Mouse (Mus musculus): ENCODE data around the gene Carmil1. TPM values are rescaled to one million over a fixed set of nuclear protein-coding genes. Genes with fewer than 3 reads are reported as not detected.

Carmil1 gene
- total RNA-seq, 2 experiments from 2014 or later, result 1.5 to 3.6 TPM

GRCm38 (mm10) chr13:24263560-24263959, 17.0 kb downstream of the Carmil1 start:
- no peak for ATAC-seq (replicated peaks; ENCODE audit: poor library complexity, severe bottlenecking)

GRCm38 (mm10) chr13:24260751-24261591, 19.6 kb downstream of the Carmil1 start:
- no peak for ATAC-seq (replicated peaks; ENCODE audit: poor library complexity, severe bottlenecking)

GRCm38 (mm10) chr13:24257809-24258208, 22.8 kb downstream of the Carmil1 start:
- no peak for ATAC-seq (replicated peaks; ENCODE audit: poor library complexity, severe bottlenecking)

GRCm38 (mm10) chr13:24253989-24254388, 26.6 kb downstream of the Carmil1 start:
- peak; percentile 74 for ATAC-seq (replicated peaks; ENCODE audit: poor library complexity, severe bottlenecking)

GRCm38 (mm10) chr13:24253551-24253950, 27.0 kb downstream of the Carmil1 start:
- ATAC-seq (replicated peaks; ENCODE audit: poor library complexity, severe bottlenecking), result no peak

GRCm38 (mm10) chr13:24251236-24251635, 29.4 kb downstream of the Carmil1 start:
- no peak for ATAC-seq (replicated peaks; ENCODE audit: poor library complexity, severe bottlenecking)

GRCm38 (mm10) chr13:24247928-24248327, 32.7 kb downstream of the Carmil1 start:
- ATAC-seq (replicated peaks; ENCODE audit: poor library complexity, severe bottlenecking), result no peak

GRCm38 (mm10) chr13:24247441-24247840, 33.2 kb downstream of the Carmil1 start:
- no peak for ATAC-seq (replicated peaks; ENCODE audit: poor library complexity, severe bottlenecking)

GRCm38 (mm10) chr13:24246266-24246665, 34.3 kb downstream of the Carmil1 start:
- no peak for ATAC-seq (replicated peaks; ENCODE audit: poor library complexity, severe bottlenecking)

- no peak for ATAC-seq (replicated peaks; ENCODE audit: poor library complexity, severe bottlenecking)
These were observed 36.0 kb downstream of the Carmil1 start for GRCm38 (mm10) chr13:24244613-24245012.

- no peak for ATAC-seq (replicated peaks; ENCODE audit: poor library complexity, severe bottlenecking)
These were observed 36.6 kb downstream of the Carmil1 start for GRCm38 (mm10) chr13:24243964-24244363.

- ATAC-seq (replicated peaks; ENCODE audit: poor library complexity, severe bottlenecking), result no peak
These were observed 38.0 kb downstream of the Carmil1 start for GRCm38 (mm10) chr13:24242429-24243106.

- ATAC-seq (replicated peaks; ENCODE audit: poor library complexity, severe bottlenecking), result peak; percentile 62
These were observed 39.4 kb downstream of the Carmil1 start for GRCm38 (mm10) chr13:24241201-24241600.

GRCm38 (mm10) chr13:24240430-24240829, 40.2 kb downstream of the Carmil1 start:
- ATAC-seq (replicated peaks; ENCODE audit: poor library complexity, severe bottlenecking), result no peak

- no peak for ATAC-seq (replicated peaks; ENCODE audit: poor library complexity, severe bottlenecking)
These were observed 42.0 kb downstream of the Carmil1 start for GRCm38 (mm10) chr13:24238456-24239120.

GRCm38 (mm10) chr13:24236736-24237135, 43.9 kb downstream of the Carmil1 start:
- ATAC-seq (replicated peaks; ENCODE audit: poor library complexity, severe bottlenecking), result no peak

- ATAC-seq (replicated peaks; ENCODE audit: poor library complexity, severe bottlenecking), result no peak
These were observed 47.8 kb downstream of the Carmil1 start for GRCm38 (mm10) chr13:24232750-24233149.

- ATAC-seq (replicated peaks; ENCODE audit: poor library complexity, severe bottlenecking), result no peak
These were observed 48.7 kb downstream of the Carmil1 start for GRCm38 (mm10) chr13:24231746-24232483.

- no peak for ATAC-seq (replicated peaks; ENCODE audit: poor library complexity, severe bottlenecking)
These were observed 49.4 kb downstream of the Carmil1 start for GRCm38 (mm10) chr13:24231146-24231545.

GRCm38 (mm10) chr13:24230541-24231095, 50.0 kb downstream of the Carmil1 start:
- ATAC-seq (replicated peaks; ENCODE audit: poor library complexity, severe bottlenecking), result no peak
